20 mouse cellular contexts compared by ENCODE assay signal in genomic region chr12:6381833-6382232, GRCm38 (mm10).
DNase-seq lines count a peak whose midpoint lies in the region; ATAC-seq and TF ChIP-seq lines count a peak whose summit lies in the region.
"Had no signal": no experiment of that assay in that cellular context is flagged by ENCODE, and none has a peak within 500 bp of the region (broad histone marks: within the 10 kb centered on the region; RNA-seq: fewer than 3 reads in every experiment).

No protein-coding gene starts in this region.

- no peaks in the 10 kb centered on the region for H3K27me3 ChIP-seq in forebrain, postnatal 0 days (ENCODE audit: insufficient read depth, low read length)
- no peaks in the 10 kb centered on the region for H3K27me3 ChIP-seq in forebrain, embryonic 11.5 days (ENCODE audit: control insufficient read depth, insufficient read depth, low read length)
- H3K27me3 ChIP-seq: embryonic facial prominence, embryonic 12.5 days; heart, embryonic 13.5 days; hindbrain, embryonic 15.5 days had no signal

- no peaks in the 10 kb centered on the region for H3K9me3 ChIP-seq in forebrain, postnatal 0 days (ENCODE audit: low read length)
- H3K9me3 ChIP-seq in forebrain, embryonic 11.5 days (ENCODE audit: control insufficient read depth, low read length), result no peaks in the 10 kb centered on the region
- H3K9me3 ChIP-seq: embryonic facial prominence, embryonic 12.5 days; heart, embryonic 13.5 days; hindbrain, embryonic 15.5 days had no signal

- ATAC-seq in forebrain, postnatal 0 days, result peak; percentile 36; the same call in 1 of the 2 replicates
- ATAC-seq in forebrain, embryonic 11.5 days (replicated peaks; ENCODE audit: low FRiP score), result no peak
- ATAC-seq: inflammation-experienced regulatory T-cells, adult 6 months; intestine, postnatal 0 days had no signal

- H3K27ac ChIP-seq in forebrain, postnatal 0 days (ENCODE audit: low read depth, low read length), result no peak overlapping the region
- H3K27ac ChIP-seq in forebrain, embryonic 11.5 days (ENCODE audit: low read depth, low read length), result no peak overlapping the region
- H3K27ac ChIP-seq in layer of hippocampus, adult 2 months, result no peak overlapping the region
- H3K27ac ChIP-seq: embryonic facial prominence, embryonic 12.5 days; heart, embryonic 13.5 days; hindbrain, embryonic 15.5 days had no signal

- no peak overlapping the region for H3K9ac ChIP-seq in forebrain, postnatal 0 days
- no peak overlapping the region for H3K9ac ChIP-seq in forebrain, embryonic 11.5 days (ENCODE audit: low read length)
- H3K9ac ChIP-seq: embryonic facial prominence, embryonic 12.5 days; heart, embryonic 13.5 days; hindbrain, embryonic 15.5 days had no signal

- no peak for TF ChIP-seq CTCF in forebrain, postnatal 0 days (IDR thresholded peaks at IDR 0.05; ENCODE audit: low read depth)
- no peak for TF ChIP-seq CTCF in layer of hippocampus, adult 2 months (conservative IDR thresholded peaks at IDR 0.05)

- no peak overlapping the region for H3K4me3 ChIP-seq in forebrain, postnatal 0 days (ENCODE audit: low read depth, low read length)
- no peak overlapping the region for H3K4me3 ChIP-seq in forebrain, embryonic 11.5 days (ENCODE audit: low read depth, low read length)
- no peak overlapping the region for H3K4me3 ChIP-seq in layer of hippocampus, adult 2 months
- H3K4me3 ChIP-seq: embryonic facial prominence, embryonic 12.5 days; heart, embryonic 13.5 days; hindbrain, embryonic 15.5 days had no signal

- DNase-seq in forebrain, postnatal 0 days, result peak; percentile 33
- DNase-seq in forebrain, embryonic 11.5 days (ENCODE audit: low spot score), result no peak
- DNase-seq in layer of hippocampus, adult 9-11 months, result peak; percentile 9
- no peak for DNase-seq in layer of hippocampus, adult 2 months (ENCODE audit: low spot score in 2 of 2)
- peak; percentile 25 for DNase-seq in right cerebral cortex, postnatal 25 days
- no peak for DNase-seq in right cerebral cortex, postnatal 14 days
- DNase-seq in embryo, embryonic 10 days (ENCODE audit: low spot score), result no peak
- DNase-seq: adrenal gland, adult 2 months; adrenal gland, postnatal 25 days; cerebellum, adult 11 months; cerebellum, adult 8-10 months; cerebellum, postnatal 14 days; gastrocnemius, postnatal 36 days; heart, adult 11 months; heart, postnatal 36 days had no signal

- H3K36me3 ChIP-seq in forebrain, postnatal 0 days (ENCODE audit: insufficient read depth), result no peaks in the 10 kb centered on the region
- H3K36me3 ChIP-seq in forebrain, embryonic 11.5 days (ENCODE audit: control insufficient read depth, insufficient read depth, low read length), result no peaks in the 10 kb centered on the region
- H3K36me3 ChIP-seq: embryonic facial prominence, embryonic 12.5 days; heart, embryonic 13.5 days; hindbrain, embryonic 15.5 days had no signal

- 67% methylated on average over 7 of the region's 7 CpGs for WGBS in forebrain, postnatal 0 days
- 88% methylated on average over 7 of the region's 7 CpGs for WGBS in forebrain, embryonic 11.5 days

- no peaks in the 10 kb centered on the region for H3K4me1 ChIP-seq in forebrain, postnatal 0 days (ENCODE audit: insufficient read depth)
- H3K4me1 ChIP-seq in forebrain, embryonic 11.5 days (replicated peaks; ENCODE audit: control insufficient read depth, insufficient read depth, low read length), result no peaks in the 10 kb centered on the region
- H3K4me1 ChIP-seq: embryonic facial prominence, embryonic 12.5 days; heart, embryonic 13.5 days; hindbrain, embryonic 15.5 days had no signal

- H3K4me2 ChIP-seq in forebrain, postnatal 0 days (ENCODE audit: low read depth), result no peak overlapping the region
- no peak overlapping the region for H3K4me2 ChIP-seq in forebrain, embryonic 11.5 days (ENCODE audit: low read depth, low read length, severe bottlenecking)
- H3K4me2 ChIP-seq: embryonic facial prominence, embryonic 12.5 days; heart, embryonic 13.5 days; hindbrain, embryonic 15.5 days had no signal

Comparison
In these comparisons a context has a peak if more than half of its experiments do, and no peak if none do; other contexts are left out.
1. DNase-seq: peak in forebrain, postnatal 0 days (single experiment), layer of hippocampus, adult 9-11 months (single experiment) and right cerebral cortex, postnatal 25 days (single experiment); none in forebrain, embryonic 11.5 days (single experiment), layer of hippocampus, adult 2 months (0 of 2), right cerebral cortex, postnatal 14 days (single experiment) and embryo, embryonic 10 days (single experiment).